Mouse (Mus musculus) liver, embryonic 14.5 days (tissue): Measurements from ENCODE around the gene Cdkl5. TPM values are rescaled to one million over a fixed set of nuclear protein-coding genes. Genes with fewer than 3 reads are reported as not detected.

ENCODE experiments used
- ATAC-seq: fragments of 200-750 bp; cut with Nextera tagmentation; 2 replicates; pipeline ENCODE4 v1.8.0; 2017; ENCODE audit warnings: moderate number of reproducible peaks, mild to moderate bottlenecking, moderate library complexity; ENCODE audit not compliant: insufficient read depth
- DNase-seq, 3 experiments: peaks; one replicate each; pipeline ENCODE4 v3.0.0-alpha.2; 2012 to 2013; ENCODE audit warnings: low read depth in 3 of 3, low spot score in 3 of 3
- H3K27ac ChIP-seq: fragments of 300-500 bp; sonication (generic); 2 replicates; pipeline ENCODE4 v1.5.1; 2014; ENCODE audit warnings: moderate library complexity, mild to moderate bottlenecking, control low read depth, inconsistent platforms
- H3K27me3 ChIP-seq: fragments of 300-500 bp; sonication (generic); 2 replicates; pipeline ENCODE4 v1.6.1; 2014; ENCODE audit warnings: mild to moderate bottlenecking, low read length, moderate library complexity; ENCODE audit not compliant: control insufficient read depth, insufficient read depth
- H3K36me3 ChIP-seq: fragments of 300-500 bp; sonication (generic); replicated peaks from 2 replicates; pipeline ENCODE4 v1.6.1; 2014; ENCODE audit warnings: low read depth; ENCODE audit not compliant: control insufficient read depth, insufficient read depth
- H3K4me1 ChIP-seq, 2 experiments: fragments of 200-500 bp in 1 of 2; fragments of 300-500 bp in 1 of 2; sonication (generic) in 1 of 2; replicated peaks; 2 replicates each; pipeline ENCODE4 v1.6.1; 2012 to 2014; ENCODE audit warnings: antibody characterized with exemption in 1 of 2, inconsistent platforms in 1 of 2, low read length in 1 of 2; ENCODE audit not compliant: control insufficient read depth in 2 of 2, insufficient read depth in 2 of 2
- H3K4me2 ChIP-seq: fragments of 300-500 bp; sonication (generic); 2 replicates; pipeline ENCODE4 v1.6.1; 2014; ENCODE audit warnings: low read depth, mild to moderate bottlenecking, control low read depth, moderate library complexity
- H3K4me3 ChIP-seq, 2 experiments: fragments of 200-500 bp in 1 of 2; fragments of 300-500 bp in 1 of 2; sonication (generic) in 1 of 2; 2 replicates each; pipeline ENCODE4 v1.5.1; 2012 to 2014; ENCODE audit warnings: low read depth in 2 of 2, low read length in 2 of 2, mild to moderate bottlenecking in 2 of 2, control low read depth in 1 of 2, inconsistent platforms in 1 of 2, moderate library complexity in 1 of 2; ENCODE audit not compliant: insufficient read depth in 1 of 2
- H3K9ac ChIP-seq: fragments of 300-500 bp; sonication (generic); replicated peaks from 2 replicates; pipeline ENCODE4 v1.6.1; 2014; ENCODE audit warnings: mild to moderate bottlenecking, control low read depth, moderate library complexity
- H3K9me3 ChIP-seq: fragments of 300-500 bp; sonication (generic); 2 replicates; pipeline ENCODE4 v1.6.1; 2016; ENCODE audit warnings: low read length, mixed read lengths; ENCODE audit not compliant: control insufficient read depth
- CTCF ChIP-seq: IDR thresholded peaks from 2 replicates; pipeline ENCODE4 v1.5.1; 2016; ENCODE audit warnings: antibody characterized with exemption, low read depth, control low read depth
- EP300 ChIP-seq: IDR thresholded peaks from 2 replicates; pipeline ENCODE4 v1.6.1; 2016; ENCODE audit warnings: antibody characterized with exemption, low read depth
- WGBS: fragments of 180-500 bp; shearing (Covaris S2); extraction: QIAGEN DNeasy Blood & Tissue Kit; methylation state at CpG from one replicate; pipeline ENCODE4 v1.1.7; 2014; ENCODE audit not compliant: insufficient replicate concordance; 5-methylcytosine and 5-hydroxymethylcytosine counted together
- polyA plus RNA-seq, 2 experiments: library from polyadenylated mRNA; depleted of rRNA in 1 of 2; stranded (reverse) in 1 of 2; unstranded in 1 of 2; fragments of >200 nt; fragmentation: Nextera tagmentation in 1 of 2; extraction: Ambion mirVana in 1 of 2; gene quantifications; 2 replicates each; pipeline versions ENCODE4 v1.2.1 to v1.2.3; 2012 to 2014

Gene Cdkl5
- polyA plus RNA-seq, 2 experiments: 0.20 to 0.24 TPM

GRCm38 (mm10) chrX:160958593-160959131 lies 35.8 kb downstream of the Cdkl5 start:
- no peak for DNase-seq

GRCm38 (mm10) chrX:160949583-160949982 lies 44.9 kb downstream of the Cdkl5 start:
- H3K27ac ChIP-seq: no peak overlapping the region
- H3K9me3 ChIP-seq: no peaks in the 10 kb centered on the region
- no peak overlapping the region for H3K4me2 ChIP-seq
- H3K9ac ChIP-seq: no peak overlapping the region
- no peaks in the 10 kb centered on the region for H3K27me3 ChIP-seq
- no peak overlapping the region for H3K4me3 ChIP-seq
- no peaks in the 10 kb centered on the region for H3K36me3 ChIP-seq
- ATAC-seq (no peak), DNase-seq (no peak)
- no peaks in the 10 kb centered on the region for H3K4me1 ChIP-seq
- 63% methylated on average over 2 of the region's 2 CpGs for WGBS
- TF ChIP-seq EP300 (no peak), CTCF (no peak)

More at GRCm38 (mm10) chrX:160958593-160959131, 35.8 kb downstream of the Cdkl5 start:
- TF ChIP-seq CTCF (no peak), EP300 (no peak)
- Histone ChIP-seq H3K27ac (no peak overlapping the region), H3K4me1 (no peaks in the 10 kb centered on the region), H3K4me3 (no peak overlapping the region), H3K9ac (no peak overlapping the region), H3K36me3 (no peaks in the 10 kb centered on the region), H3K4me2 (no peak overlapping the region), H3K27me3 (no peaks in the 10 kb centered on the region), H3K9me3 (no peaks in the 10 kb centered on the region)
- ATAC-seq: no peak
- WGBS: 50% methylated on average over 5 of the region's 5 CpGs

DNA sequence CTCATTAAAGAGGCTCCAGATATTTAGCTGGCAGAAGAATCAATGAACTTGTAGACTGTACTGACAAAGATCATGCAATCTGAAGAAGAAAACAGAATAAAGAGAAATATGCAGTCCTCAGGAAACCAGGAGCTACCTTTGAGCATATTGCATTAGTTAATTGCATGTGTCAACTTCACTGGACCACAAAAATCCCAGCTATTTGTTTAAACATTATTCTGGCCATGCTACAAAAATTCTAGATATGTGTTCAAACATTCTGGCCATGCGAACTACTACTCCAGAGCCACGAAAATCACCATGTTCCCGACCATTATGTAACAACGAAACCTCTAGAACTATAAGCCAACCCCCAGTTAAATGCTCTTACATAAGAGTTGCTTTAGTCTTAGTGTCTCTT lies 49.8 kb downstream of the Cdkl5 start:
- DNase-seq: no peak
- Histone ChIP-seq H3K4me2 (no peak overlapping the region), H3K9me3 (no peaks in the 10 kb centered on the region), H3K4me3 (no peak overlapping the region), H3K36me3 (no peaks in the 10 kb centered on the region), H3K27ac (no peak overlapping the region), H3K4me1 (no peaks in the 10 kb centered on the region), H3K9ac (no peak overlapping the region), H3K27me3 (no peaks in the 10 kb centered on the region)
- ATAC-seq: no peak
- TF ChIP-seq EP300: no peak
- TF ChIP-seq CTCF: no peak
- WGBS: 65% methylated on average over 4 of the region's 4 CpGs

DNA sequence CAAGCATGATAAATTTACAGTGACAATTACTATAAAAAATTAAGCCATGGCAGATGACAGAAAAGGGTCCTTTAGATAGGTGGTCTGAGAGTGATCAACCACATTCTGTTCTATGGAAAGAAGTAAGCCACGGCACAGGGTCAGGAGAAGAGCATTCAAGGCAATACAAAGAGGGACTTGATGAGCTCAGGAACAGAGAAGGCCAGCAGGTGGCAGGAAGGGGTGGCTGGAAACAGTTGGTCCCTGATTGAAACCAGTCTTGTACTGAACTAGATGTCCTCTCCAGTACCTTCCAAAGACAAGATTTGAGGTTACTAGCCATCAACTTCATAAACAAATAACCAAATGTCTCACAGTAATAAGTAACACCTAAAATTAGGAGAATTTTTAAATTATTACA lies 59.0 kb downstream of the Cdkl5 start:
- Histone ChIP-seq H3K4me3 (no peak overlapping the region), H3K9me3 (no peaks in the 10 kb centered on the region), H3K4me2 (no peak overlapping the region), H3K4me1 (no peaks in the 10 kb centered on the region), H3K36me3 (no peaks in the 10 kb centered on the region), H3K27ac (no peak overlapping the region), H3K9ac (no peak overlapping the region), H3K27me3 (no peaks in the 10 kb centered on the region)
- DNase-seq (no peak), ATAC-seq (0 out of 2 replicates have a peak, but pooled peaks have one; percentile 43)
- 15% methylated on average over 1 of the region's 1 CpGs for WGBS
- peak; percentile 42; the same call in 1 of the 2 replicates for TF ChIP-seq CTCF
- no peak for TF ChIP-seq EP300

- no peak for TF ChIP-seq EP300
- TF ChIP-seq CTCF: peak; percentile 61
- no peaks in the 10 kb centered on the region for H3K27me3 ChIP-seq
- no peak for DNase-seq
- ATAC-seq: no peak
- H3K4me3 ChIP-seq: no peak overlapping the region
- no peaks in the 10 kb centered on the region for H3K36me3 ChIP-seq
- H3K27ac ChIP-seq: no peak overlapping the region
- H3K9me3 ChIP-seq: no peaks in the 10 kb centered on the region
- H3K4me2 ChIP-seq: no peak overlapping the region
- no peak overlapping the region for H3K9ac ChIP-seq
- peaks cover 0 to 2% of the 10 kb centered on the region in 2 experiments; a peak in 1 of 4 replicates for H3K4me1 ChIP-seq
These were observed 63.8 kb downstream of the Cdkl5 start for GRCm38 (mm10) chrX:160930656-160931055.
